Mouse (Mus musculus) kidney, adult 2 months (tissue): ENCODE results near the gene Mei1.
A peak's percentile ranks its signal among the peaks of the same experiment; 100 is the strongest.

Experiments used
- CTCF ChIP-seq: fragments of 200-500 bp; conservative IDR thresholded peaks from 2 replicates; pipeline ENCODE4 v1.5.1; 2011; ENCODE audit warnings: low read depth, mild to moderate bottlenecking, control low read depth, low read length, moderate library complexity, mixed read lengths; ENCODE audit not compliant: insufficient read depth, insufficient read length
- POLR2A ChIP-seq: fragments of 200-500 bp; IDR thresholded peaks from one replicate; pipeline ENCODE4 v1.6.1; 2011; ENCODE audit warnings: low read depth, low read length, control low read depth

DNA sequence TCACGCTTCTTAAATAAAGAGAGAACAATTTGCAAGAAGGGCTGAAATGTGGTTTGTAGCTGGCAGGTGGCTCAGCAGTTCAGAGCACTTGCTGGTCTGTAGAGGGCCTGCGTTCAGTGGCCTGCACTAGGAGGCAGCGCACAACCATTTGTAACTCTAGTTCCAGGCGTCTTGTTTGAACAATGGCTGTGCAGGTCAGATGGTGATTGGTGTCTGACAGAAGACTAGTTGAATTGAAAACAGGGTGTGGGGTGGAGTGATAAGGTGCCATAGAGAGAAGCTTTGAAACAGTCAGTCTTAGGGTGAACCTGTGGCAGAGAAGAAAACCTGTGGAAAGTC, 94.2 kb downstream of the Mei1 start:
- TF ChIP-seq POLR2A (no peak), CTCF (peak; percentile 15; the same call in 1 of the 2 replicates)
